Mouse (Mus musculus) midbrain, embryonic 14.5 days (tissue): ENCODE measurements around the gene Zbtb21. TPM values are rescaled to one million over a fixed set of nuclear protein-coding genes. Genes with fewer than 3 reads are reported as not detected.

ENCODE experiments used
- polyA plus RNA-seq: library from polyadenylated mRNA; unstranded; fragments of >200 nt; fragmentation: Nextera tagmentation; extraction: Ambion mirVana; gene quantifications from 2 replicates; pipeline ENCODE4 v1.2.1, GENCODE M21; 2014

The Zbtb21 gene
- polyA plus RNA-seq, 1 experiment from 2014 or later, result 12.7 TPM

Other genes starting within 250 kb of the Zbtb21 start
- gene Ripk4, start 198.8 kb downstream of the Zbtb21 start, polyA plus RNA-seq, result 0.41 and 0.51 TPM in 2 replicates
- 10.5 and 13.2 TPM in 2 replicates for gene Prdm15, start 110.8 kb downstream of the Zbtb21 start, polyA plus RNA-seq
- 9.2 and 11.7 TPM in 2 replicates for gene C2cd2, start within 50 bp of the Zbtb21 start, polyA plus RNA-seq
- gene B230307C23Rik, start 34.7 kb upstream of the Zbtb21 start, polyA plus RNA-seq, result 19.8 and 27.3 TPM in 2 replicates
- 13.5 and 13.9 TPM in 2 replicates for gene A630089N07Rik, start 119.8 kb upstream of the Zbtb21 start, polyA plus RNA-seq